Mouse (Mus musculus) CH12F3 (cell line): ENCODE measurements around the gene Gdf7.

ENCODE experiments used
- in situ Hi-C: fragments of 300-500 bp; cut with MboI; formaldehyde crosslinking; loops from 2 replicates; pipeline ENCODE4 v1.14.3; 2020; ENCODE audit warnings: low sequenced_read_pairs

The Gdf7 gene

GRCm38 (mm10) chr12:8300111-8300480 lies 1.7 kb downstream of the Gdf7 start:
- in situ Hi-C loops, result loop anchor here (10.0 kb wide), 1 partner anchor 245 kb away; no protein-coding TSS in a partner anchor

DNA sequence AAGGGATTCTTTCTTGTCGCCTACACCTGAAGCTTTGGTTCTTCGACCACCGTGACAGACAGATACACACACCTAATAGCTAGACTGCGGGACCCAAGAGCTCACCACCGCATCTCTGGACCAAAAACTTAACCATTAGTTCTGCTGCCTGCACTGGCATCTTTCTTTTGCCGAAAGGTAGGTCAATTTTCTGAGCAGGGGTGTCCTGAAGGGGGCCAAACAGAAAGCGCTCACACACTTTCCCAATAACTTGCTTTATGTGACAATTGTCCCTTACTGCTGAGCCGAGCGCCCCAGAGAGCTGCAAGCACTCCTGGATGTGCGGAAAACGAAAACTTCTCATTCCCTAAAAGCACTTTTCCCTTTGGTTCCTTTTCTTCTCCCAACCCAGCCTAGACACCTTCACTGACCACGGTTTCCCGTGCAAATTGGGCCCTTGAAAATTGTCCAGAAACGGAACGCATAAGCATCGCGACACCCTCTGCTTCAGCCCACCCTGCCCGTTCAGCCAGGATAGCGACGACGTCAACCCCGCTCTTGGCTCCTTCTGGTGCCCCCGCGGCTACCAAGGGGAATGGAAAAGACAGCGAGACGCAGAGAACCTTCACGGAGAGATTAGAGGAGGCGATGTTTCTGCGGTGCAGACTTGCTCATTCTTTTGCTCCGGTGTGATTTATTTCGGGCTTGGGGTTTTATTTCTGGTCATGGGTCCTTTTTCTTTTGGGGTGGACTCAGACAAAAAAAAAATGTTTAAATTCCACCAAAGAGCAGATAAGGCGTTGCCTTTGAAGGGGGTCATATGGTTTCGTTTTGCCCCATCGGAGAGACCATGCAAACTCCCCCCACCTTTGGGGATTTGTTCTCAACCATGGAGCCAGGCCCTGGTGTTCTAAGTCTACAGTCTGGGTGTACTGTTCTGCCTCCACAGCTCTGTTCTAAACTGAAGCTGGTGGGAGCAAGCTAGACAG lies 2.3 kb downstream of the Gdf7 start:
- in situ Hi-C loops, result loop anchor here (10.0 kb wide), 1 partner anchor 245 kb away; no protein-coding TSS in a partner anchor

DNA sequence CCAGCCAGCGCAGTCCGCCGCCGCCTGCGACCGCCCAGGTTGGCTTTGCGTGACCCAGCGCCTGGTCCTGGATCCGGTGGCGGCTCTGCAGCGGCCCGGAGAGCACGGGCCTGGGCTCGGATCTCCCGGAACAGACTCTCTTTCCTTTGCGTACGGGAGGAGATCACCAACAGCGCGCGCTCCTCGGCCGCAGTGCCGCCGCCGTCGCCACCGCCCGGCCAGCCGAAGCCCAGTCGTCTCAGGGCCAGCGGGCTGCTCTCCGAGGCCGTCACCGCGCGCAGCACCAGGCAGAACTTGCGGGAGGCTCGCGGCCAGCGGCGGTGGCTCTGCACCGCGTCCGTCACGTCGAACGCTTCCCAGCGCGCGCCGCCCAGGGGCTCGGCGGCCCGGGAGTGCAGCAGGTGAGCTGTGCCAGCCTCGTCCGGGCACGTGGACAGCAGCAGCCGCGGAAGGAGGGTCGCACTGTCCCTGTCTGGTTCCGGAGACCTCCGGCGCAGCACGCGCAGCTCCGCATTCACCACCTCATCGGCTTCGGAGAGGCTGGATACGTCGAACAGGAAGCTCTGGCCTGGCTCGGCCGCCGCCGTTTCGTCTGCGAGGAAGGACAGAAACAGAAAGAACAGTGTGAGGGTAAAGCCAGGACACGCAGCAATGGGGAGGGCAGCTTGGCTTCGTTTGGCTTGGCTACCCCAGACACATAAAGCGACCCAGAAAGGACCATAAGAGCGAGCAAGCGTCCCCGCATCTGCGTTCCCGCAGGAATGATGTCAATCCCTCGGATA lies 3.2 kb downstream of the Gdf7 start:
- in situ Hi-C loops, result no loop called here

GRCm38 (mm10) chr12:8297586-8298214 lies 4.1 kb downstream of the Gdf7 start:
- in situ Hi-C loops, result no loop called here

GRCm38 (mm10) chr12:8296154-8296553 lies 5.6 kb downstream of the Gdf7 start:
- in situ Hi-C loops, result no loop called here

DNA sequence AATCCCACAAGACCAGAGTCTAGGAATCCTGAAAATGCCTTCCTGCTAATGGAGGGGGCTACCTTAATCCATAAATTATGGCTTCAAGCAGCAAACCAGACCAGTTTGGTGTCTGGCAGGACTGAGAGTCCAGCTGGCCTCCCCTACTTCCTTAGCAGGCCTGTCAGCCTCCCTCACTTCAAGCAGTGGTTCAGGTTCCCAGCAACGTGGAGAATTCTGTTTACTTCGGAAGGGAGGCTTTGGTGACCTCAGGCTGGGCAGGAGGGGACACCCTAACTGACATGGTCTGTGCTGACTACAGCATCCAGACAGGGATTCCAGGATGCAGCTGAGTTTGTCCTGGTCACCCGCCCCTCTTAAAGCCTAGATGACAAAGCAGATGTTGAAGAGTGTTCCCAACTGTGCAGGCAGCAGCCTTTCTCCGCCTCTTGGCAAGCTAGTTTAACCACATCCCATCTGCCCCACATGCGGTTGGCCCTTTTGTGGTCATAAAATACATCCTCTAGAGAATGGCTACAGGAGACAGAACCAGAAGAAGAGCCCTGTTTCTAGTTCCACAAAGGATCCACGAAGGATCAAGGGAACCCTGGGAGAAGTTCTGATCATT lies 6.3 kb downstream of the Gdf7 start:
- in situ Hi-C loops, result no loop called here

GRCm38 (mm10) chr12:8291157-8291853 lies 10.4 kb downstream of the Gdf7 start:
- in situ Hi-C loops, result no loop called here

DNA sequence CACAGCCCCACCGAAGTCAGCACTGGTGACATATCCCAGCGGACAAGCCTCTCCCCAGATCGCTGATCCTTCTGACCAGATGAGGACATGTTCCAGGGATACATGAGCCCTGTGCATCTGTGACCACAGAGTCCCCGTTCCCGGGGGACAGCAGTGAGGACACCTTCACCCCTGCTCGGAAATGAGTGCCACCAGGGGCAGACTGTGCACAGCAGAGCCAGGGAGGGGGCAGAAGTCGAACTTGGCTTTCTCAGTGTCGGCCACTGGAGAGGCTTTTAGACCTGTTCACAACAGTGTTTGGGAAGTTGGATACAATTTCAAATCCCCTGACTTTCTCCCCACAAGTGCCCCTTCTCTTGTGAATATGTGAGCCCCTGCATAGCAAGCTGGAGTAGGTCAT lies 12.3 kb downstream of the Gdf7 start:
- in situ Hi-C loops, result no loop called here

GRCm38 (mm10) chr12:8289099-8289498 lies 12.7 kb downstream of the Gdf7 start:
- in situ Hi-C loops, result no loop called here

DNA sequence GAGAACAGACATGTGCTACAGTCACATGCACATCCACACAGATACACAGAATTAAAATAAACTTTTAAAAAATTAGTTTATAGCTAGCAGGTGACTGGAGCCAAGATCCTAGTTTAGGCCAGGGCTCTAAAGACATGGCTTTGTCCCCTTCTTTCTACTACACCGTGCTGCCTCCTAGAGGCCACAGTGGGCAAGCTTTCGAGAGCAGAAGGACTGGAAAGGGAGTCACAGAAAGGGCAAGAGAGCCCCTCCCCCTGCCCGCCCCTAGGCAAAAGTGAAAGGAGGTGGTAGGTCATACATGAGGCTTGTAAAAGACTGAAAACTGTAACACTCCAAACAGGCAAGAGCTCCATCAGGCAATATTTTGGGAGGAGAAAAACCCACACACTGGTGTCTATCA lies 13.8 kb downstream of the Gdf7 start:
- in situ Hi-C loops, result no loop called here

GRCm38 (mm10) chr12:8281225-8282017 lies 20.3 kb downstream of the Gdf7 start:
- in situ Hi-C loops, result no loop called here

DNA sequence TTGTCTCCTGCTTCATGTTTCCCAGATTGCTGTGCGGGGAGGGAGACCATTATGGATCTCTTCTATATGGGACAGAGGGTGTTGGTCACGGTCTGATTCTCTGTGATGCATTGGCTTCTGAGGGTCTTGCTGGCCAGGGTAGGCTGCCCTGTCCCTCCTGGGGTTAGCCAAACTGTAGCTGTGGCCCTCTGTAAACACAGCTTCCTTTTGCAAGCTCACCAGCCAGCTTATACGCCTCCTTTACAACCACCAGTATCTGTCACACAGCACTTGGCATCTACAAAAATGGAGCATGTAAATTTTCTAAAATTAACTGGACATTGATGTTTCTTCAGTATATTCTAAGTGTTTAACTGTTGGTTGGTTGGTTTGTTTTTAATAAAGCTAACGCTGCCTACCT lies 26.3 kb downstream of the Gdf7 start:
- in situ Hi-C loops, result no loop called here

- in situ Hi-C loops, result no loop called here
Measured at GRCm38 (mm10) chr12:8273471-8274171, 28.1 kb downstream of the Gdf7 start.

DNA sequence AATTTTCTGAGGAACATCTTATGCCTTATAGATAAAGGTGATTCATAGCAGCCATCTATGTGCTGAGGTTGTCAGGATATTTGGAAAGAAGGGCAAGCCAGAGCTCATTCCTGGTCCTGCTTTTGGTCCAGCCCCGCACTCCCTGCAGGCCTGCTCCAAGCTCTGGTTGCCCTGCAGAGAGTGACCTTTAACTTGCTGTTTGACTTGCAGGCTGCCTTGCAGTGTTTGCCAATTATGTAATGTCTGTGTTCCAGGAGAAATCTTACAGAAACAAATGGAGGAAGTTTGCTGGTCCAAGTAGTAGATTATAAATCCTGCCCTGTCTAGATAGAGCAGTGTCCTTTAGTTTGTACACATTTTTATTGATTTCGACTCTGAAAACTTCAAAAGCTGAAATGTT lies 30.3 kb downstream of the Gdf7 start:
- in situ Hi-C loops, result no loop called here

- in situ Hi-C loops, result no loop called here
Measured at GRCm38 (mm10) chr12:8269627-8270026, 32.1 kb downstream of the Gdf7 start.

DNA sequence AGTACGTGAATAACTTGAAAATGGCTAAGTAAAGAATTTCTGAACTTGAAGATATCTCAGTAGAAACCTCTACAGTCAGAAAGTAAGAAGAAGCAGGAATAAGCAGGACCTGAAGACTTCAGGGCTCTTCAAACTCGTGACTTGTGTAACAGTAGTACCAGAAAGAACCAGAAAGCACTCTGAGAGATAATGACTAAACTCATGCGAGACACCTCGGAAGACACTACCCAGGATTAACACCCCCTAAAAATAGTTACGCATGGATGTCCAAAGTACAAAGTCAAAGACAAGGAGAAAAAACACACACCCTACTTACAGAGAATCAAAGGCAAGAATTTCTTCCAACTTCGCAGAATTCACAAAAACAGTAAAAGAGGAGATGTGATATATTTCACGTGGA lies 35.4 kb downstream of the Gdf7 start:
- in situ Hi-C loops, result no loop called here

- in situ Hi-C loops, result no loop called here
Measured at GRCm38 (mm10) chr12:8260297-8260696, 41.5 kb downstream of the Gdf7 start.
